Comparison of ENCODE assay signal across 9 mouse cellular contexts in the genomic region with DNA sequence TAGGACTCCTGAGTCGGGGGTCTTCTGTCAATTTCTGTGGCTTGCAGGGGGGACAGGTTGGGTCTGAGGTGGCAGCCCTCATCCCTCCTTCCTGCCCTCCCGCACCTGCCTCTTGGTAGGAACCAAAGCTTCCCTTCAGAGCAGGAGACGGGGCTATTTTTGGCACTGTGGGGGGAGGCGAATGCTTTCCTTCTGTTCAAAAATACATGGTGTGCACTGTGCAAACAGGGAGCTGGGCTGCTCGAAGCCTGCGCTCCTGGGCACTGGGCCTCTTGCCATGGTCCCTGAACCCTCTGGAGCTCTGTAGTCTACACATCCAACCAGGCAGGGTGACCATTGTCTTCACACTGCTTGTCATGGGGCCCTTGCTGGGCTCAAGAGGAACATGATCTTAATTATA. TPM values are rescaled to one million over a fixed set of nuclear protein-coding genes. Genes with fewer than 3 reads are reported as not detected.
A peak's percentile ranks its signal among the peaks of the same experiment; 100 is the strongest.
DNase-seq lines count a peak whose midpoint lies in the region; ATAC-seq and TF ChIP-seq lines count a peak whose summit lies in the region.
"Had no signal": no experiment of that assay in that cellular context is flagged by ENCODE, and none has a peak within 500 bp of the region (broad histone marks: within the 10 kb centered on the region; RNA-seq: fewer than 3 reads in every experiment).

No protein-coding gene starts in this region.

- peaks cover 13% of the 10 kb centered on the region; the same call in 1 of the 2 replicates for H3K27me3 ChIP-seq in liver, embryonic 12.5 days (replicated peaks)
- no peaks in the 10 kb centered on the region for H3K27me3 ChIP-seq in liver, postnatal 0 days (ENCODE audit: insufficient read depth, low read length)
- H3K27me3 ChIP-seq in embryonic facial prominence, embryonic 13.5 days, result no peaks in the 10 kb centered on the region
- H3K27me3 ChIP-seq in hindbrain, embryonic 14.5 days (ENCODE audit: control insufficient read depth, insufficient read depth, low read length), result no peaks in the 10 kb centered on the region
- no peaks in the 10 kb centered on the region for H3K27me3 ChIP-seq in neural tube, embryonic 15.5 days (replicated peaks)
- H3K27me3 ChIP-seq: Patski had no signal

- 34% methylated on average over 6 of the region's 6 CpGs for WGBS in liver, embryonic 12.5 days (ENCODE audit: insufficient replicate concordance)
- WGBS in liver, postnatal 0 days (ENCODE audit: insufficient replicate concordance), result 33% methylated on average over 6 of the region's 6 CpGs
- 53% methylated on average over 6 of the region's 6 CpGs for WGBS in embryonic facial prominence, embryonic 13.5 days
- 68% methylated on average over 6 of the region's 6 CpGs for WGBS in hindbrain, embryonic 14.5 days
- WGBS in neural tube, embryonic 15.5 days, result 71% methylated on average over 6 of the region's 6 CpGs

- H3K27ac ChIP-seq in liver, embryonic 12.5 days, result no peak overlapping the region
- H3K27ac ChIP-seq in liver, postnatal 0 days (ENCODE audit: low read depth), result no peak overlapping the region
- no peak overlapping the region for H3K27ac ChIP-seq in embryonic facial prominence, embryonic 13.5 days
- peak overlapping the region; percentile 44; the same call in 1 of the 2 replicates for H3K27ac ChIP-seq in hindbrain, embryonic 14.5 days
- peak overlapping the region; percentile 69 for H3K27ac ChIP-seq in neural tube, embryonic 15.5 days (replicated peaks)

- no peaks in the 10 kb centered on the region for H3K9me3 ChIP-seq in liver, embryonic 12.5 days (replicated peaks)
- no peaks in the 10 kb centered on the region for H3K9me3 ChIP-seq in liver, postnatal 0 days (ENCODE audit: low read length)
- H3K9me3 ChIP-seq in embryonic facial prominence, embryonic 13.5 days, result no peaks in the 10 kb centered on the region
- H3K9me3 ChIP-seq in hindbrain, embryonic 14.5 days (ENCODE audit: control insufficient read depth, low read length), result no peaks in the 10 kb centered on the region
- no peaks in the 10 kb centered on the region for H3K9me3 ChIP-seq in neural tube, embryonic 15.5 days (replicated peaks)

- H3K4me1 ChIP-seq in liver, embryonic 12.5 days, result peaks cover 33% of the 10 kb centered on the region
- peaks cover 14% of the 10 kb centered on the region for H3K4me1 ChIP-seq in liver, postnatal 0 days (ENCODE audit: insufficient read depth)
- peaks cover 57% of the 10 kb centered on the region for H3K4me1 ChIP-seq in embryonic facial prominence, embryonic 13.5 days
- peaks cover 51% of the 10 kb centered on the region for H3K4me1 ChIP-seq in hindbrain, embryonic 14.5 days (replicated peaks; ENCODE audit: control insufficient read depth, insufficient read depth, low read length)
- peaks cover 71% of the 10 kb centered on the region for H3K4me1 ChIP-seq in neural tube, embryonic 15.5 days

- H3K4me3 ChIP-seq in liver, embryonic 12.5 days, result no peak overlapping the region
- H3K4me3 ChIP-seq in liver, postnatal 0 days (ENCODE audit: low read depth, low read length), result no peak overlapping the region
- no peak overlapping the region for H3K4me3 ChIP-seq in embryonic facial prominence, embryonic 13.5 days
- no peak overlapping the region for H3K4me3 ChIP-seq in hindbrain, embryonic 14.5 days (replicated peaks; ENCODE audit: low read length)
- no peak overlapping the region for H3K4me3 ChIP-seq in neural tube, embryonic 15.5 days (replicated peaks)

- no peak overlapping the region for H3K9ac ChIP-seq in liver, embryonic 12.5 days
- H3K9ac ChIP-seq in liver, postnatal 0 days (replicated peaks), result no peak overlapping the region
- H3K9ac ChIP-seq in embryonic facial prominence, embryonic 13.5 days, result no peak overlapping the region
- H3K9ac ChIP-seq in hindbrain, embryonic 14.5 days, result 0 out of 2 replicates have a peak overlapping the region, but pooled peaks have one; percentile 0
- H3K9ac ChIP-seq in neural tube, embryonic 15.5 days (replicated peaks), result 0 out of 2 replicates have a peak overlapping the region, but pooled peaks have one; percentile 17

- DNase-seq in liver, postnatal 0 days, result no peak
- DNase-seq in hindbrain, embryonic 14.5 days (ENCODE audit: low spot score), result no peak
- no peak for DNase-seq in embryo, embryonic 11 days
- DNase-seq in lung, postnatal 10 days, result no peak
- DNase-seq in urinary bladder, postnatal 36 days (ENCODE audit: low spot score in 2 of 2), result no peak

- ATAC-seq in liver, embryonic 12.5 days, result no peak
- no peak for ATAC-seq in liver, postnatal 0 days
- no peak for ATAC-seq in embryonic facial prominence, embryonic 13.5 days (ENCODE audit: insufficient number of reproducible peaks, insufficient read depth, low FRiP score, low TSS enrichment, low read depth)
- ATAC-seq in hindbrain, embryonic 14.5 days (ENCODE audit: low FRiP score), result peak; percentile 38; the same call in 1 of the 2 replicates
- no peak for ATAC-seq in neural tube, embryonic 15.5 days (ENCODE audit: low FRiP score)
- ATAC-seq: Patski had no signal

- 0 out of 2 replicates have a peak overlapping the region, but pooled peaks have one; percentile 21 for H3K4me2 ChIP-seq in liver, embryonic 12.5 days
- no peak overlapping the region for H3K4me2 ChIP-seq in liver, postnatal 0 days (ENCODE audit: low read depth, low read length)
- H3K4me2 ChIP-seq in embryonic facial prominence, embryonic 13.5 days, result peak overlapping the region; percentile 41; the same call in 1 of the 2 replicates
- peak overlapping the region; percentile 4; the same call in 1 of the 2 replicates for H3K4me2 ChIP-seq in hindbrain, embryonic 14.5 days (replicated peaks)
- H3K4me2 ChIP-seq in neural tube, embryonic 15.5 days, result peak overlapping the region; percentile 29; the same call in 1 of the 2 replicates

- no peak for TF ChIP-seq CTCF in liver, postnatal 0 days (IDR thresholded peaks at IDR 0.05; ENCODE audit: low read depth)

- no peak for TF ChIP-seq EP300 in liver, postnatal 0 days (IDR thresholded peaks at IDR 0.05; ENCODE audit: low read depth)

- no peaks in the 10 kb centered on the region for H3K36me3 ChIP-seq in liver, embryonic 12.5 days
- H3K36me3 ChIP-seq in liver, postnatal 0 days (replicated peaks; ENCODE audit: insufficient read depth, low read length), result no peaks in the 10 kb centered on the region
- peaks cover 13% of the 10 kb centered on the region for H3K36me3 ChIP-seq in embryonic facial prominence, embryonic 13.5 days
- no peaks in the 10 kb centered on the region for H3K36me3 ChIP-seq in hindbrain, embryonic 14.5 days (replicated peaks; ENCODE audit: control insufficient read depth, insufficient read depth)
- H3K36me3 ChIP-seq in neural tube, embryonic 15.5 days, result no peaks in the 10 kb centered on the region

RNA-seq across cellular contexts. Expression of gene Ncs1, which starts 11.5 kb away (rescaled TPM):
- polyA plus RNA-seq in liver, embryonic 12.5 days (2016; fragmentation: Nextera tagmentation; extraction: Ambion mirVana), result 4.3 and 4.5 TPM in 2 replicates
- 0.46 and 0.62 TPM in 2 replicates for polyA plus RNA-seq in liver, postnatal 0 days (2015; fragmentation: Nextera tagmentation; extraction: Ambion mirVana)
- 45.7 and 47.9 TPM in 2 replicates for polyA plus RNA-seq in embryonic facial prominence, embryonic 13.5 days (2015; fragmentation: Nextera tagmentation; extraction: Ambion mirVana)
- polyA plus RNA-seq in hindbrain, embryonic 14.5 days (2014; fragmentation: Nextera tagmentation; extraction: Ambion mirVana), result 213 TPM in 2 replicates
- 145 and 179 TPM in 2 replicates for polyA plus RNA-seq in neural tube, embryonic 15.5 days (2015; fragmentation: Nextera tagmentation; extraction: Ambion mirVana)

RNA-seq across cellular contexts. Expression of gene Hmcn2, which starts 57.1 kb away (rescaled TPM):
- 0.35 and 0.36 TPM in 2 replicates for polyA plus RNA-seq in liver, embryonic 12.5 days (2016; fragmentation: Nextera tagmentation; extraction: Ambion mirVana)
- 0.20 and 0.24 TPM in 2 replicates for polyA plus RNA-seq in liver, postnatal 0 days (2015; fragmentation: Nextera tagmentation; extraction: Ambion mirVana)
- 0.22 TPM in 1 of 2 replicates, not detected in the other for polyA plus RNA-seq in embryonic facial prominence, embryonic 13.5 days (2015; fragmentation: Nextera tagmentation; extraction: Ambion mirVana)
- polyA plus RNA-seq in hindbrain, embryonic 14.5 days (2014; fragmentation: Nextera tagmentation; extraction: Ambion mirVana), result 0.14 and 0.37 TPM in 2 replicates
- polyA plus RNA-seq in neural tube, embryonic 15.5 days (2015; fragmentation: Nextera tagmentation; extraction: Ambion mirVana), result 0.44 and 0.51 TPM in 2 replicates

Comparison
In these comparisons a context has a peak if more than half of its experiments do, and no peak if none do; other contexts are left out.
1. H3K27ac ChIP-seq: peak in hindbrain, embryonic 14.5 days (single experiment) and neural tube, embryonic 15.5 days (single experiment); none in liver, embryonic 12.5 days (single experiment), liver, postnatal 0 days (single experiment) and embryonic facial prominence, embryonic 13.5 days (single experiment).
2. H3K9ac ChIP-seq: peak in hindbrain, embryonic 14.5 days (single experiment) and neural tube, embryonic 15.5 days (single experiment); none in liver, embryonic 12.5 days (single experiment), liver, postnatal 0 days (single experiment) and embryonic facial prominence, embryonic 13.5 days (single experiment).